In genomic region chr10:117710604-117711141, GRCm38 (mm10) we compare ENCODE assay signal across 8 mouse cellular contexts. TPM values are rescaled to one million over a fixed set of nuclear protein-coding genes. Genes with fewer than 3 reads are reported as not detected.
DNase-seq lines count a peak whose midpoint lies in the region; ATAC-seq and TF ChIP-seq lines count a peak whose summit lies in the region.

Gene Mdm2 (minus strand): TSS chr10:117710758.

- peak within 1 kb of the TSS; percentile 100 for H3K27ac ChIP-seq in cortical plate, adult 2 months (ENCODE audit: insufficient read depth, low read length)

- H3K4me1 ChIP-seq in cortical plate, adult 2 months (ENCODE audit: control insufficient read depth, insufficient read depth, low read length), result peaks cover 5% of the 10 kb centered on the region

- peak; percentile 79 for ATAC-seq in megakaryocyte progenitor cell, adult 5-6 weeks (replicated peaks; ENCODE audit: poor library complexity)

- peak; percentile 42; the same call in 1 of the 2 replicates for TF ChIP-seq POLR2A in cortical plate, adult 2 months (IDR thresholded peaks at IDR 0.05; ENCODE audit: extremely low read depth, insufficient read depth, low read length)

- H3K4me3 ChIP-seq in cortical plate, adult 2 months (ENCODE audit: insufficient read depth, low read length), result peak within 1 kb of the TSS; percentile 94

- DNase-seq in ZHBTc4 (ENCODE audit: low read depth, low spot score), result peak; percentile 97
- peak; percentile 99 for DNase-seq in gastrocnemius, postnatal 10 days
- DNase-seq in induced T-regulatory cell, adult 2 months (ENCODE audit: low read depth), result peak; percentile 97
- DNase-seq in left cerebral cortex, adult 9 months (ENCODE audit: low spot score in 2 of 2), result peak; percentile 74 to 95
- DNase-seq in right cerebral cortex, postnatal 14 days, result peak; percentile 98
- DNase-seq in urinary bladder, postnatal 36 days (ENCODE audit: low spot score in 2 of 2), result peak; percentile 95

- peak; percentile 44 for TF ChIP-seq CTCF in cortical plate, adult 2 months (IDR thresholded peaks at IDR 0.05; ENCODE audit: extremely low read depth, insufficient read depth, low read length)

RNA-seq across cellular contexts. Expression of gene Mdm2, which starts in this region (rescaled TPM):
- 61.6 and 65.1 TPM in 2 replicates for polyA plus RNA-seq in cortical plate, adult 2 months (2012; rRNA removed)
- total RNA-seq in gastrocnemius, postnatal 10 days (2021), result 10 to 100 TPM; 34.1 to 36.4 TPM
- total RNA-seq in megakaryocyte progenitor cell, adult 5-6 weeks (2015), result 68.6 and 74.8 TPM in 2 replicates
- 44.0 and 63.1 TPM in 2 replicates for total RNA-seq in megakaryocyte progenitor cell, adult 5-6 weeks (2017)

Comparison
In these comparisons a context has a peak if more than half of its experiments do, and no peak if none do; other contexts are left out.
1. Peak in every context shown above with its lines: DNase-seq, ATAC-seq, H3K4me3 ChIP-seq and H3K27ac ChIP-seq.